Mouse (Mus musculus): Measurements from ENCODE around the gene Adgrl3.

Gene Adgrl3

DNA sequence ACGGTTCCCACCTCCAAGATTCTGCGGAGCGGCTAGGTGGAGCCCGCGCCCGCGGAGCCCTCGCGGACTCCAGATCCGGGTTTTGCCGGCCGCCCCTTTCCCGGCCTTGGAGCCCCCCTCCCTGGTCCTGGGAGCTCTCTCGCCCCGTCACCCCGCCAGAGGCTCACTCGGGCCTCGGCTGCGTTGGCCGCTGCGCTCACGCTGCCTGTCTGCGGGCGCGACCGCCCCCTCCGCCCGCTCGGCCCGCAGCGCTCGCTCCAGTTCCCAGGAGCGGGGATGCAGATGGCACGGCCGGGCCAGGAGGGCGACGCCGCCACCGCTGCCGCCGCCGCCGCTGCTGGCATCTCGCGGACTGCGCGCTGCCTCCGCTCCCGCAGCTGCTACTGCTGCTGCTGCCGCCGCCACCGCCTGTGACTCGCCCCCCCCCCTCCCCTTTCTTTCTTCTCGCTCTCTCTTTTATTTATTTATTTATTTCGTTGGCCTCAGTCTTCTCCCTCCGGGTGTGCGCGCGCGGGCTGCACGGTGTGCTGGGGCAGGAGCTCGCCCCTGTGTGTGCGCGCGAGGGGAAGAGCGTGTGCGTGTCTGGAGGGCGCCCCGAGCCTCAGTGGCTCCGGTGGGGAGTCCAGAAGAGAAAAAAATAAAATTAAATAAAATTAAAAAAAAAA lies at the start of gene Adgrl3:
Gene Adgrl3 (plus strand): TSS at position 549 of the 665 bp plus-strand sequence.
- DNase-seq (ENCODE audit: low spot score in 2 of 2) = peak; percentile 81 to 82

DNA sequence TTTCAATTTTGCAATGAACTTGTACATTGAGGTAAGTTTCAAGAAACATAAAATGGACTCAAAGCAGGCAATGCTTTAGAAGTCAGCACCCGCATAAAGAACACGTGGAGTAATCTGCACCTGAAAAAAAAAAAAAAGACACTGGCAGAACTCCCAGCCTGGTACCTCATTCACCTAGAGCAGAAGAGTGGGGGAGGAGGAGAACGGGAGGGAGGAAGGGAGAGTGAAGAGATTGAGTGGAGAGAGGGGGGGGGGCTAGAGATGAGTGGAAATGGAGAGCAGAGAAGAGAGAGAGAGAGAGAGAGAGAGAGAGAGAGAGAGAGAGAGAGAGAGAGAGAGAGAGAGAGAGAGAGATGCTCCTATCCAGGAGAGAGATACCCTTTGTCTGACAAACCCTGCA lies 772 bp upstream of the Adgrl3 start:
- no peak for DNase-seq (ENCODE audit: low spot score in 2 of 2)

DNA sequence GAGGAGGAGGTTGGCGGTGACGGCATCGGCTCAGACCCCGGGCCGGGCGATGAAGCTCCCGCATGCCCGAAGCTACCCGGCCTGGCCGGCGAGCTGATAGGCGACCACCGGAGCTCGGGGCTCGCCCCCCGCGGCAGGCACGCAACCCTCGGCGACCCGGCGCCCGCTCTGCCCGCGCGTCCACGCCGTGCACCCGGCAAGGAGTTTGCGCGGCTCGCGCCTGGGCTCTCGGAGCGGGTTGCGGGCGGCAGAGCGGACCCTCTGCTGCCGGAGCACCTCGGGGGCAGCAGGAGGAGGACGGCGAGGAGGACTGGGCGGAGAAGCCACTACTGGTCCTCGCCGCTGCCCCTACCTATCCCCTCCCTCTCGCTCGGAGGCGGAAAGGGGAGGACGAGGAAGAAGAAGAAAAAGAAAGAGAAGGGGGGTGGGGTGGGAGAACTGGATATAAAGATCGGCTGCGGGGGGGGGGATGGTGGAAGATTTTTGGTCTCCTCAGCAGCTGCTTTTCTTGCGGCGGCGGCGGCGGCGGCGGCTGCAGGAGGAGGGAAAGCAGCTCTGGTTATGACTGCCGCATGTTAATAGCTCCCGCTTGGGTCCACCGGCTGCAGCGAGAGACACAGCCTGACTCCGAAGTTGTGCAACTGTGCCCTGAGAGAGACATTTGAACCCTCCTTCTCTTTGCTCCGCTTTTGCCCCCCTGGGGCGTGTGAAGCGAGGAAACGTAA lies 505 bp downstream of the Adgrl3 start:
- peak; percentile 59 to 69 for DNase-seq (ENCODE audit: low spot score in 2 of 2)

- no peak for DNase-seq (ENCODE audit: low spot score in 2 of 2)
These were observed 1.0 kb downstream of the Adgrl3 start for GRCm38 (mm10) chr5:81021006-81021320.

- peak; percentile 55 to 72 for DNase-seq (ENCODE audit: low spot score in 2 of 2)
These were observed 1.5 kb downstream of the Adgrl3 start for GRCm38 (mm10) chr5:81021331-81021863.

GRCm38 (mm10) chr5:81021864-81022305 lies 1.9 kb downstream of the Adgrl3 start:
- no peak for DNase-seq (ENCODE audit: low spot score in 2 of 2)

GRCm38 (mm10) chr5:81022306-81023071 lies 2.6 kb downstream of the Adgrl3 start:
- peak; percentile 62 to 66 for DNase-seq (ENCODE audit: low spot score in 2 of 2)

DNA sequence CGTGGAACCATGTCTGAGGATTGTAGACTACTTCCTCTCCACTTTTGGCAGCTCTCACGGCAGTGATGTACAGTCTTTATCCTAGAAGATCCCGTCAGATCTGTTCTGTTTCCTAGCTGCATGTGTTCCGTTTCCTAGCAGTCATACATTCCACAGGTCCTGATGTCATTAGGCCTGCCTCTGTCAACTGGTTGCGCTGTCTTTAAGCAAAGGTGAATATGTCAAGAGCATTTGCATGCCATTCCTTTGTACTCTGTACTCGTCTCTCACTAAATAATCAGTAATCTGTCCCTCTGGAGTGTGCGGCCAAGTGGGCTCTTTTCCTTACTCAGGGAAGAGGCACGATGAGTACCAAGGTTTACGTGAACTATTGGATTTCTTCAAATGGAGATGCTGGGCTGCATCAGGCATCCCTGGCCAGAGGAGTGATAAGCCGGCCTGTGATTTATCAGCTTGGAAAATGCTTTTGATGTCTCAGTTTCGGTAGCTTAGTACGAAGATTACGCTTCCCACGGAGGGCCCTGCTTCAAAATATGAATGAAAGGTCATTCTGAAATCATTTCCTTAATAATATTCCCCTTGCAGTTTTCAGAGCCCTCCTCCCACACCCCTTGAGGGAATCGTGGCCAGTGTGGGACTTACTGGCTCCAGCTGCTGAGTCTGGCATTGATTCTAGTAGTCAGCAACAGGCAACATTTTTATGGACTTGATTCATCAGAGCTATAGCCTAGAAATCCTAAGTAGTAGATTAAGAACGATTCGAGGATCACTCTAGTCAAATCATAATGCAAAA lies 4.2 kb downstream of the Adgrl3 start:
- DNase-seq (ENCODE audit: low spot score in 2 of 2) = peak in 1 of 2 experiments; percentile 12

DNA sequence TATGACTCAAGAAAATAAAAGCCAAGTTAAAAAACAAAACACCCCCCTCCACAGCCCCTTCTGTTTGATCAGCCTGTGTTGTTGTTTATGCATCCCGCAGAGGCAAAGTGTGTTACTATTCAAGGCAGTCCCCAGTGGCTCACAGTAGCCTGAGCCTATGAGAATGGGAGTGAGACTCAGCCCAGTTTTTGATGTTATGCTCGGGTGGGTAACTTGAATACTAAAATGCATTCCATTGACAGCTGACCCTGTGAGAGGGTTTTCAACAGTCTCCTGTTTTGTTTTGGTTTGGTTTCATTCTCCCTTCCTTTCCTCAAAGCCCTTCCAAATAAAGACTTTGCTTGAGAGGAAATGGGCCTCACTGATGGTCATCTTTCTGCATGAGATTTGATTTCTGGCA lies 8.9 kb downstream of the Adgrl3 start:
- peak in 1 of 2 experiments; percentile 38 for DNase-seq (ENCODE audit: low spot score in 2 of 2)

DNA sequence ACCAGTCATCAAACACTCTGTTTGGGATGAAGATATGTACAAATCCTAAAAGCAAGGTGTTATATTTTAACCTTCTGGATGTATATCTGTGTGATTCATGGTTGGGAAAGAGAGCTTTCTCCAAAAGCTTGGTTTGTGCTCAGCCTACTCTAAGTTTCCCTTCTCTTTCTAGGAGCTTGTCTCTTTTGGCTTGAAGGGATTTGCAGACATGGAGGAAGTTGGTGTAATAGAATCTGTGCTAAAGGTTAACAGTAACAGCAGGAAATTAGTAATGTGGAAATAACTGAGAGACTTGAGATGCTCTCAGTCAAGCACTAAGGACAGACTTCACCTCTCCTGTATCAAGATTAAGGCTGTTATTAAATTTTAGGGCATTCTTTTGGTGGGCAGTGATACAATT lies 17.2 kb downstream of the Adgrl3 start:
- no peak for DNase-seq (ENCODE audit: low spot score in 2 of 2)

DNA sequence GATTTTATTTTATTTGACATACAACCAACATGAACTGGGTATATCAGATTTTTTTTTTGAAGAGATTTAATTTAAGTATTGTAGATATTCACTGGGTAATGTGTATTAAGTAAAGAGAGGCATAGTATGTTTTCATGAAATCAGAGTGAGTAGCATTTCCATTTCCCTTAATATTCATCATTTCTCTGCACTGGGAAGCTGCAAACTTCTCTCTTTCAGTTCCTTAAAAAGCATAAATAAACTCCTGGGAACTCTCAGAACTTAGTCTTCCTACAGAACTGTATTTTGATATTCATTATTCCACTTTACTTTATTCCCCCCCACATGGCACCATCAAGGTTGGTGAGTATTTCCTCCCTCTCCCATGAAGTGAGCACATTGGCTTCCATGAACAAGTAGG lies 23.9 kb downstream of the Adgrl3 start:
- DNase-seq (ENCODE audit: low spot score in 2 of 2) = no peak

DNA sequence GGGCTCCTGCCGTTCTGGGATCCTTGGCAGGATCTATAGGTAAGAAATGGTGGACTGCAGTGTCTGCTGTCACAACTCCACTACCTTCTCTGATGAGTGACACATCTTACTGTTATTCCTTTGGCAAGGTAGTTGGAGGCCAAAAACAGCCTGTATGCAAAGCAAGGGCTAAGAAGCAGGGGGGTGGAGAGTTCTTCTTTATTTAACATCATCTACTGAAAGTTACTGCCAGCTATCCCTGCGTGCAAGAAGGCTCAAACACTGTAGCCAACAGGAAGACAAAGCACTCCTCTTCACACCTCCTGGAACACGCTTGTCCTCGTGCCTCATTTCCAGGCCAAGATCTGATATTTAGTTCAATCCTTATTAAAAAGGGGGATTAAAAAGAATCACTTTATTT lies 26.2 kb downstream of the Adgrl3 start:
- no peak for DNase-seq (ENCODE audit: low spot score in 2 of 2)

- DNase-seq (ENCODE audit: low spot score in 2 of 2) = no peak
These were observed 34.7 kb downstream of the Adgrl3 start for GRCm38 (mm10) chr5:81054628-81055027.

GRCm38 (mm10) chr5:81055253-81055652 lies 35.3 kb downstream of the Adgrl3 start:
- DNase-seq (ENCODE audit: low spot score in 2 of 2) = no peak

- DNase-seq (ENCODE audit: low spot score in 2 of 2) = no peak
These were observed 38.2 kb downstream of the Adgrl3 start for GRCm38 (mm10) chr5:81058122-81058521.

- DNase-seq (ENCODE audit: low spot score in 2 of 2) = no peak
These were observed 41.0 kb downstream of the Adgrl3 start for GRCm38 (mm10) chr5:81060950-81061349.

DNA sequence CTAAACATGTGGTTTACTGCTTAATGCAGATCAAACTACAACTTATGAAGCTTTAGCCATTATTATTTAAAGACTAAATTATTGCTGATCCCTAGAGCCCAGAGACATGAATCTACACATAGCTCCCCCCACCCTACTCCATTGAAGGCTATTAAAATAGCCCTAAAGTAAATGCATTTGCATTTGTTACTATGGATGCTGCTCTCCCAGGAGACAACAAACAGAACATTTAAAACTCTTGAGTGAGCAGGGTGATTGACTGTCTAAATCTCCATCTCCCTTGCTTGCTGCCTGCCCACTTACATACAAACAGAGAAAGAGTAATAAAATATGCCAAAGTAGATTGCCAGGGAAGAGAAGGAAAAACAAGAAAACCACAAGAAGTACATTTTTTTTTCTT lies 41.4 kb downstream of the Adgrl3 start:
- no peak for DNase-seq (ENCODE audit: low spot score in 2 of 2)

DNA sequence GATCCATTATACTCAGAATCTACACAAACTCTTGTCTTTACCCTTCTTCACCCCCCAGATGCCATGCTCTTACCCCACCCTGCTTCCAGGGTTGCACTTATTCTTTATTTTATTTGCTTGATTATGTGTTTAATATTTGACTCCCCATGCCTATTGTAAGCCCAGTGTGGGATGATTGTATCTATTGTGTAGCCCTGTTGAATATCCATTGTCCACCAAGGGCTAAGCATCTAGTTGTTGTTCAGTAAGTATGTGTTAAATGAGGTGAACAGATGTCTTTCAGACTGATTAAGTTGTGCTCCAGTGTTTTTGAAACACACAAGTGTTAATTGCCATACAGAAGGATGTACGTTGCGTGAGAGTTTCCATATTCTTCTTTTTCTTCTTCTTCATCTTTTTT lies 44.1 kb downstream of the Adgrl3 start:
- no peak for DNase-seq (ENCODE audit: low spot score in 2 of 2)

DNA sequence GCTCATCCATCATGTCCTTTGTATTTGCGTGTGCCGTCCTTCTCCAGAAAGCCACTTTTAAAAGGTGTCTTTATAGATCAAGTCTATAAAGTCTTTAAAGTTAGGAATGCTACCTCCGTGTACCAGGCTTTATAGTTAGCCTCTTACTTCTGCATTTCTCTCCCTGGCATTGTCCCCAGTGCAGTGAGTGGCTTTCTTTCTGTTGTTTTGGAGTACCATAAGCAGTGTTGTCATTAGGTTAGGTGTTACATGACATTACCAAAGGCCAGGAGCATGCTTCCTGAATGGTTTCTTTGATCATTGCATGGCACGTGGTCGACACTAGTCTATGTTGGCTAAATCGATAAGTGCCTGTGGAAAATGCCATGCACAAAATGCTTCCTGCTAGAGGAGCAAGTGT lies 48.2 kb downstream of the Adgrl3 start:
- DNase-seq (ENCODE audit: low spot score in 2 of 2) = no peak

- DNase-seq (ENCODE audit: low spot score in 2 of 2) = no peak
These were observed 48.9 kb downstream of the Adgrl3 start for GRCm38 (mm10) chr5:81068839-81069238.

GRCm38 (mm10) chr5:81072888-81073287 lies 53.0 kb downstream of the Adgrl3 start:
- no peak for DNase-seq (ENCODE audit: low spot score in 2 of 2)

DNA sequence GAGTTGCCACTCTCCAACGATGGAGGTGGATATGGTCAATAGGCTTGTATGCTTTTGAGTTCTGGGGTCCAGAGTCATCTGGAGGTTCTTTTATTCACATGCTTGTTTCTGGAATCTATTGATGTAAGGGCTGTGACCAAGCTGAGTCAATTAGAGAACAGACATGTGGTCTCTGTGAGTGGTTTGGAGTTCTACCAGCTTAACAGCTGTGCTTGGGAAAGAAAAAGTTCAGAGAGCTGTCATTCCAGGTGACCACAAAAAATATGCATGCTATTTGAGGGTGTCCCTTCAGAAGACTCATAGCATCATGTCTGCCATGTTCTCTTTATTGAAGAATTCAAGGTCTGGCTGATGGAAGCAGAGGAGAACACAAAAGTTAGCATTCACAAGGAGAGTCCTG lies 53.9 kb downstream of the Adgrl3 start:
- DNase-seq (ENCODE audit: low spot score in 2 of 2) = no peak
